Mouse (Mus musculus) liver, embryonic 14 days (tissue): ENCODE measurements around the gene Casc1. TPM values are rescaled to one million over a fixed set of nuclear protein-coding genes. Genes with fewer than 3 reads are reported as not detected.

ENCODE experiments used
- polyA plus RNA-seq: library from polyadenylated mRNA; depleted of rRNA; stranded (reverse); fragments of >200 nt; gene quantifications from 2 replicates; pipeline ENCODE4 v1.2.3, GENCODE M21; 2012; rRNA removed

The Casc1 gene
- polyA plus RNA-seq: 0.24 and 0.25 TPM in 2 replicates

DNA sequence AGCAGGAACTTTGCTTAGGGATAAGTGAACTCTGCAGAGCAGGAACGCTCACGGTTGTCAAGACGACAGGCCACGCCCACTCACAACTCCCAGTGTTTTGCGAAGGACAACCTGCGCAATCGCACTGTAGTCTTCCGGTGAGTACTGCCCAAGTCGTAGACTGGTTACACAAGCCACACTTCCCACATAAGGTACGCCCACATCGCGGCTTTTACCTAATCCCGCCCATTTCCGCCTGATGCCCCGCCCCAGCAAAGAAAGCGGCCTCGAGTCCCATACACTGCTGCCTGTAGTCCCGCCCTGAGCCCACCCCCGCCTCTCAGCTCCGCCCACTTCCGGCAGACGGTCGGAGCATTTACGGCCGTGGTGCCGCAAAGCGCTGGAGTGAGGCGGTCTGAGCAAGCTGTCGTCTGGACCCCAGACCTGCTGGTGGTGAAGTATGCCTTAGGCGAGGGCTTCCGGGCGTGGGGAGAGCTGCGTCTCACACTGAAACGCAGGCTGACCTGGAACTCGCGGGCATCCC is at the start of gene Casc1, which contains the start of gene Etfrf1:
Gene Casc1, minus strand, starts transcription at position 190 of the 523 bp plus-strand sequence.
Gene Etfrf1, plus strand, starts transcription at position 319 of the 523 bp plus-strand sequence.

GRCm38 (mm10) chr6:145250185-145250791 is 39.5 kb upstream of the Casc1 start, which contains the start of gene Kras:
Gene Kras (minus strand): TSS chr6:145250239.

Other genes starting within 250 kb of the Casc1 start
- gene Bcat1, start 134.8 kb downstream of the Casc1 start, polyA plus RNA-seq: 0.08 and 0.19 TPM in 2 replicates
- gene Lrmp, start 95.4 kb downstream of the Casc1 start, polyA plus RNA-seq: 9.5 and 12.9 TPM in 2 replicates
- gene Etfrf1, start 129 bp upstream of the Casc1 start, polyA plus RNA-seq: 8.0 and 8.2 TPM in 2 replicates
- gene Kras, start 39.2 kb upstream of the Casc1 start, polyA plus RNA-seq: 18.2 and 20.7 TPM in 2 replicates